Mouse (Mus musculus) midbrain, embryonic 15.5 days (tissue): Measurements from ENCODE around the gene Pitpna. TPM values are rescaled to one million over a fixed set of nuclear protein-coding genes. Genes with fewer than 3 reads are reported as not detected.
A peak's percentile ranks its signal among the peaks of the same experiment; 100 is the strongest.

Source experiments
- ATAC-seq: fragments of 200-750 bp; cut with Nextera tagmentation; replicated peaks from 2 replicates; pipeline ENCODE4 v1.8.0; 2017; ENCODE audit warnings: moderate TSS enrichment
- H3K27ac ChIP-seq: fragments of 300-500 bp; sonication (generic); 2 replicates; pipeline ENCODE4 v1.5.1; 2015; ENCODE audit warnings: mild to moderate bottlenecking, inconsistent platforms
- H3K27me3 ChIP-seq: fragments of 300-500 bp; sonication (generic); replicated peaks from 2 replicates; pipeline ENCODE4 v1.6.1; 2015; ENCODE audit warnings: inconsistent platforms
- H3K36me3 ChIP-seq: fragments of 300-500 bp; sonication (generic); replicated peaks from 2 replicates; pipeline ENCODE4 v1.6.1; 2015; ENCODE audit warnings: inconsistent platforms
- H3K4me1 ChIP-seq: fragments of 300-500 bp; sonication (generic); 2 replicates; pipeline ENCODE4 v1.6.1; 2015; ENCODE audit warnings: inconsistent platforms
- H3K4me2 ChIP-seq: fragments of 300-500 bp; sonication (generic); 2 replicates; pipeline ENCODE4 v1.6.1; 2015; ENCODE audit warnings: inconsistent platforms, mild to moderate bottlenecking, moderate library complexity
- H3K4me3 ChIP-seq: fragments of 300-500 bp; sonication (generic); 2 replicates; pipeline ENCODE4 v1.5.1; 2015; ENCODE audit warnings: mild to moderate bottlenecking, inconsistent platforms
- H3K9ac ChIP-seq: fragments of 300-500 bp; sonication (generic); 2 replicates; pipeline ENCODE4 v1.6.1; 2015; ENCODE audit warnings: mild to moderate bottlenecking, inconsistent platforms
- H3K9me3 ChIP-seq: fragments of 300-500 bp; sonication (generic); 2 replicates; pipeline ENCODE4 v1.6.1; 2016; ENCODE audit warnings: inconsistent platforms
- WGBS: fragments of 180-500 bp; shearing (Covaris S2); methylation state at CpG from one replicate; pipeline ENCODE4 v1.1.7; 2015; ENCODE audit warnings: mixed read lengths; 5-methylcytosine and 5-hydroxymethylcytosine counted together
- polyA plus RNA-seq: library from polyadenylated mRNA; unstranded; fragments of >200 nt; fragmentation: Nextera tagmentation; extraction: Ambion mirVana; gene quantifications from 2 replicates; pipeline ENCODE4 v1.2.1, GENCODE M21; 2015

Pitpna gene
- polyA plus RNA-seq, 1 experiment from 2014 or later: 103 TPM

DNA sequence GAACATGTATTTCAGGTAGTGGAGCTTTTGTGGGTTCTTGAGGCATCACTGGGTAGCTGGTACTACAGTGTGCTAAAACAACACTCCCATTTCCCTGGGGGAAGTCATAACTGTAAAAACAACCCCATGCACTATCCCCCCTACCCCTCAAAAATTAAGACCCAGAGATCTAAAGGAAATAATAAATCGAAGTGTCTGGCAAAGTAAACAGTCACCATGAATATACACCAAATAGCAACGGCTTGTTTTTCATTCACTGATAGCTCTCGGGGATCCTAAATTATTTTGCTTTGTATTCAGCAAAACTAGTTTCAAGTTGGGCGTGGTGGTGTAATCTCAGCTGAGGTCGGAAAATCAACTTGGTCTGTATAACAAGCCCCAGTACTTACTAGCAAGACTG lies 42.2 kb downstream of the Pitpna start:
- H3K9me3 ChIP-seq: no peaks in the 10 kb centered on the region
- H3K27ac ChIP-seq: peak overlapping the region; percentile 75
- H3K36me3 ChIP-seq: peaks cover 32% of the 10 kb centered on the region
- peak overlapping the region; percentile 72 for H3K4me2 ChIP-seq
- 17% methylated on average over 5 of the region's 5 CpGs for WGBS
- peak overlapping the region; percentile 54 for H3K9ac ChIP-seq
- H3K4me3 ChIP-seq: peak overlapping the region; percentile 72
- peaks cover 22% of the 10 kb centered on the region for H3K4me1 ChIP-seq
- ATAC-seq: no peak
- no peaks in the 10 kb centered on the region for H3K27me3 ChIP-seq

DNA sequence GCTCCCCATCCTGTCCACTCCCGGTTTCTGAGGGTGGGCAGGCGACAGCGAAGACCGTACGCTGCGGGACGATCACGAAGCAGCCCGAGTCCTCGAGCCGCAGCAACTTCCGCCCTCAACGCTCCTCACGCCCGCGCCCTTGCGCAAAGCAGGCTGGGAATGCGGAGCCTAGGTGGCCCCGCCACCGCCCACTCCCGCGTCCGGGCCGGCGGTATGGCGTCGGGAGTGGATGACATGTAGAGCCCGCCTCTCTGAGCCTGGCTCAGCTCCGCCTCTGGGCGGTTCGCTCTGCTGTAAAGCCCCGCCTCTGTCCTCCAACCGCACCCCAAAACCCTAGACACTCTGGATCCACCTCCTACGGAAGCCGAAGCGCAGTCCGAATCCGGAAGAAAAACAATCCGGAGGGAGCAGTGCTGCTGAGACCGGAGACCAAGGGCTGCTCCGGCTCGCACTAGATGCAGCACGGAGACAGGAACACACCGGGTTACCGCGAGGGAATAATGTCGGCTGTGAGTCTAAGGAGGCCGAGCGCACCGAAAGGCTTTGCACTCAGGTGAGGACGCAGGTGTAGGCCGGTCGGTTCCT lies 42.8 kb downstream of the Pitpna start, which contains the start of gene Inpp5k:
TSS of gene Inpp5k (plus strand) at position 344 of the 585 bp plus-strand sequence.
- peaks cover 22% of the 10 kb centered on the region for H3K4me1 ChIP-seq
- H3K4me2 ChIP-seq: peak within 1 kb of the TSS; percentile 72
- ATAC-seq: peak; percentile 99
- under 1% methylated on average over 53 of the region's 53 CpGs for WGBS
- no peaks in the 10 kb centered on the region for H3K9me3 ChIP-seq
- H3K4me3 ChIP-seq: peak within 1 kb of the TSS; percentile 72
- H3K9ac ChIP-seq: peak within 1 kb of the TSS; percentile 67
- H3K36me3 ChIP-seq: peaks cover 29% of the 10 kb centered on the region
- H3K27ac ChIP-seq: peak within 1 kb of the TSS; percentile 75
- H3K27me3 ChIP-seq: no peaks in the 10 kb centered on the region

DNA sequence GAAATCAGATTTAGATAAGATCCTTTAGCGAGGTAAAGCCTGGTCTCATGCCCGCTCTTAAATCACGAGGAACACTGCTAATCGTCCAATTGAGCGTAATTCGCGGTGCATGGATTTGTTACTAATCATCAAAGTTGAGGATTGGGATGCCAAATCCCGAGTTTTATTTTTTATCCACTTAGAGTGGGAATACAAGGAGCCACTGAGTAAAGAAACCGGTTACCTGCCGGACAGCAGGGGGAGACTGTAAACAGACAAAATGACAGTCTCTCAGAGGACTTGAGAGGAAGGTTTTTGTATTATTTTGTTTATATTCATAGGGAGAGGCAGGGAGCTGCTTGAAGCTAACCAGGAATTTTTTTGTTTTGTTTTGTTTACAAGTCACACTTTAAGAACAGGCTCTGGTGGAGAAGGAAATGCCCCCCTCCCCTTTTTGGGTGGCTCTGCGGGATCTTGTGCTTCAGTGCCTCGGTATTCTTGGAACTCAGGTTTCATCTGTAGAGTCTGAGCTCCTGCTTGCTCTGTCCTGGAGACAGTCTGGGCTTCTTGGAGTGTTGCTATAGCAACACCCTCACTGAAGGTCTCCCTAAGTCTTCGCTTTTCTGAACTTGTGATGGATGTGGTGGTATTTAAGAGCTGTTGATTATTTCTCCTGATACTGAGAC lies 43.8 kb downstream of the Pitpna start:
- WGBS: 6% methylated on average over 13 of the region's 13 CpGs
- H3K9me3 ChIP-seq: no peaks in the 10 kb centered on the region

DNA sequence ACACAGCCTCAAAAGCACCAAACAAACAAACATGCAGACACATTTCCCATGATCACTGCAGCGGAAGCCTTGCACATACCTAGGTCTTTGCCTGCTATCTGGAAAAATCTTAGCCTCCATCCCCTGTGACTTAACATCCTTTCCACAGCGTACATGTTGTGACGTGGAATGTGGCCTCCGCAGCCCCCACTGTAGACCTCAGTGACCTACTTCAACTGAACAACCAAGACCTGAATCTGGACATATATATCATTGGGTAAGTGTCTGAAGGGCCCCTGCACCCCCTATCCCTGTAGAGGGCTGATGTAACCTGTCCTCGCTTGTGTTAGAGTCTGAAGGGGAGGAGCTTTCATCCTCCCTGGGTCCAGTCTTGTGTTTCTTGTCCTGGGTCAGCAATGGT lies 45.0 kb downstream of the Pitpna start:
- Histone ChIP-seq H3K4me3 (no peak overlapping the region), H3K27ac (no peak overlapping the region), H3K36me3 (peaks cover 19% of the 10 kb centered on the region; the same call in 1 of the 2 replicates), H3K4me2 (no peak overlapping the region), H3K4me1 (peaks cover 22% of the 10 kb centered on the region), H3K9me3 (no peaks in the 10 kb centered on the region), H3K9ac (no peak overlapping the region), H3K27me3 (no peaks in the 10 kb centered on the region)
- 90% methylated on average over 5 of the region's 5 CpGs for WGBS
- ATAC-seq: no peak

More for the DNA sequence above, 43.8 kb downstream of the Pitpna start:
- Histone ChIP-seq H3K4me3 (peak overlapping the region; percentile 72), H3K36me3 (peaks cover 23% of the 10 kb centered on the region), H3K4me2 (peak overlapping the region; percentile 72), H3K9ac (peak overlapping the region; percentile 67), H3K27ac (no peak overlapping the region), H3K4me1 (peaks cover 22% of the 10 kb centered on the region), H3K27me3 (no peaks in the 10 kb centered on the region)
- ATAC-seq: no peak

DNA sequence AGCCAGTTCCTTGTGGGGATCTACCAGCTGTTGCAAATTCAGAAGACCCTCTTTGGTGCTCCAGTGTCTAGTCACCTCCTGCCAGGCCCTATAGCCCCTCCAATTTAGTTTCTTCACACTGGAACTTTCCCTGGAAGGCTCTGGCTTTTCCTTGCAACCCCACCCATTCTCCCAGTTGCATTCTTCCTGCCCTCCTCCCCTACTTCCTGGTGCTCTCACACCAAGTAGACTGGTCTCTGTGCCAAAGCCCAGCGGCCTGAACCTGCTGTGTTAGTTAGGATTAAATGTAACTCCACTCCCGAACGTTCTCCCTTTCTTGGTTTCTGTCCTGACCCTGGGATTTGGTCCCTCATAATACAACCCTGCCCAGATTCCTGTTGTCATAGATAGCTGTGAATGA lies 46.9 kb downstream of the Pitpna start:
- H3K4me1 ChIP-seq: peaks cover 21% of the 10 kb centered on the region
- no peak overlapping the region for H3K9ac ChIP-seq
- no peaks in the 10 kb centered on the region for H3K27me3 ChIP-seq
- H3K4me2 ChIP-seq: no peak overlapping the region
- no peaks in the 10 kb centered on the region for H3K9me3 ChIP-seq
- H3K36me3 ChIP-seq: peaks cover 17% of the 10 kb centered on the region; the same call in 1 of the 2 replicates
- no peak for ATAC-seq
- H3K27ac ChIP-seq: no peak overlapping the region
- no peak overlapping the region for H3K4me3 ChIP-seq
- 80% methylated on average over 3 of the region's 3 CpGs for WGBS

DNA sequence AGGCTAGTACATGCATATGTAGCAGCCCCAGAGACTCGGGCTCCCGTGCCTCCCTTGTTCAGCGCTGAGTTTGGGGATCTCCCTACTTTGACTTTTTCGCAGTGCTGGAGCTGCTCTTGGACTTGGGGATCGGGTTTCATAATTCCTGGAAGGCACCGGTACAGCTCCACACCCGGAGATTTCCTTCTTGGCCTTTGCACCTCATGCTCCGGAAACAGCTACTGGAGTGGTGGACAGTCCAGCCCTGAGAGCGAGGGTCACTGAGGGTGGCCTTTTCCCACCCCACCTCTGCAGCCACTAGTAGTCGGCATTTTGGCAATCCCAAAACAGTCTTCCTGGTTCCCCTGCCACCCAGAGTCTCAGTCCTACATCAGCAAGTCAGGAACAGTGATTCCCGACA lies 47.4 kb downstream of the Pitpna start:
- no peaks in the 10 kb centered on the region for H3K27me3 ChIP-seq
- no peak overlapping the region for H3K4me2 ChIP-seq
- H3K9ac ChIP-seq: no peak overlapping the region
- ATAC-seq: no peak
- peaks cover 16% of the 10 kb centered on the region for H3K4me1 ChIP-seq
- WGBS: 85% methylated on average over 11 of the region's 11 CpGs
- H3K36me3 ChIP-seq: peaks cover 17% of the 10 kb centered on the region; the same call in 1 of the 2 replicates
- H3K4me3 ChIP-seq: no peak overlapping the region
- no peak overlapping the region for H3K27ac ChIP-seq
- no peaks in the 10 kb centered on the region for H3K9me3 ChIP-seq

DNA sequence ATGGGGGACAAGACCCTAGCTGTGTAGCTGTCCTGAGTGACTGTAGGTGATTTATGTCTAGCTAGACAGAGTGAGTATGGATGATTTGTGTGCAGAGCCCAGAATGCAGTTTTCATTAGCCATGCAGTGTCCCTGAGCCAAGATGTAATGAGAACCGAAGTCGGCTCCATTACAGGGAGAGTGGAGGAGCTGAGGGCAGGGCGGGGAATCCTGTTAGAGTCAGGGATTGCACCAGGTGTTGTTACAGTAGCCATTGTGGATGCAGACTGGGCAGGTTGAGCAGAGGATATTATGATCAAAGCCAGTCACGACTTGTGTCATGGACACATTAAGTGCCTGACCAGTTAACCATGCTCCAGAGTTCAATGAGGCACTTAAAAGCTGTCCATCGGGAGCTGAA lies 55.4 kb downstream of the Pitpna start:
- no peak overlapping the region for H3K9ac ChIP-seq
- WGBS: 82% methylated on average over 5 of the region's 5 CpGs
- H3K27me3 ChIP-seq: no peaks in the 10 kb centered on the region
- H3K4me2 ChIP-seq: no peak overlapping the region
- no peaks in the 10 kb centered on the region for H3K4me1 ChIP-seq
- no peak overlapping the region for H3K4me3 ChIP-seq
- no peaks in the 10 kb centered on the region for H3K36me3 ChIP-seq
- ATAC-seq: no peak
- H3K9me3 ChIP-seq: no peaks in the 10 kb centered on the region
- H3K27ac ChIP-seq: no peak overlapping the region

DNA sequence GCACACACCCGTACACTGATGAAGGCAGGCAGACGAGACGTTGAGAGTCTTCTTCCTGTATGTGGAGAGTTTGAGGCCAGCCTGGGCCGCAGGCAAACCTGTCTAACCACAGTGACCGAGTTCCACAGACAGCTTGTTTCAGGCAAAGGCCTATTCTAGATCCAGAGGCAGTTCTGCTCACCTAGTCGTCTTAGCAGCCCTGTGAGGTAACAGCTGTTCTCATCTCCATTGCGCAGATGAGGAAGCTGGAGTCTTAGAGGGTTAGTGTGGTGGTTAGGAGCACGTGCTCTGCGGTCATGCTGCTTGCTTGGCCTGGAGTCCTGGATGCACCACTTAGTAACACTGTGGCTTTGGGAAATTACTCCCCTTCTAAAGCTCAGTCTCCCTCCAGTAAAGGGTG lies 56.8 kb downstream of the Pitpna start:
- ATAC-seq: no peak
- H3K4me2 ChIP-seq: no peak overlapping the region
- H3K9ac ChIP-seq: no peak overlapping the region
- H3K9me3 ChIP-seq: no peaks in the 10 kb centered on the region
- H3K27me3 ChIP-seq: no peaks in the 10 kb centered on the region
- no peaks in the 10 kb centered on the region for H3K4me1 ChIP-seq
- H3K27ac ChIP-seq: no peak overlapping the region
- WGBS: 85% methylated on average over 9 of the region's 9 CpGs
- no peak overlapping the region for H3K4me3 ChIP-seq
- H3K36me3 ChIP-seq: no peaks in the 10 kb centered on the region

DNA sequence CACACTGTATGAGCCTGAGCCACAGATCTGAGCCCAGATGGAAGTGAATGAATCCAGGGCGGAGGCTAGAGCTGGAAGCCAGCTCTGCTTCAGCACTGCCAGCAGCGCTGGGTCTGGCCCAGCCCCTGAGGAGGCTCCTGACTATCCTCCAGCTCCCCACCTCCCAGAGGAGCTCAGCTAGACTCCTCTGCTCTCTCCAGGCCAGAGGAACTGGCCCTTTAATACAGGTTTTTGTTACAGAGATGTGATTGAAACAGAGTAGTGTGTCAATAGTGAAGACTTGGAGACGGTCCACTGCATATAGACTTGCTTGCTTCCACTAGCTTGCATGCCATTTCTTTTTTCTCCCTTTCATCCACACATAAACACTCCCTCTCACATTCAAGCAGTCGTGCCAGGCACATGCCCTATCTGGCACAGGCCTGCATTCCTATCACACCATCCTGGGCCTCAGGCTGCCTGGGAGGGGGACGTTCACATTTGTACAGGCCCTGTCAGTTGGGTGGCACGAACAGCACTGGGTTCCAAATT lies 59.8 kb downstream of the Pitpna start:
- Histone ChIP-seq H3K27me3 (peaks cover 6% of the 10 kb centered on the region), H3K9me3 (no peaks in the 10 kb centered on the region), H3K4me1 (peaks cover 18% of the 10 kb centered on the region), H3K4me2 (no peak overlapping the region), H3K9ac (no peak overlapping the region), H3K36me3 (no peaks in the 10 kb centered on the region), H3K27ac (no peak overlapping the region), H3K4me3 (no peak overlapping the region)
- ATAC-seq: peak; percentile 34
- 62% methylated on average over 6 of the region's 6 CpGs for WGBS

DNA sequence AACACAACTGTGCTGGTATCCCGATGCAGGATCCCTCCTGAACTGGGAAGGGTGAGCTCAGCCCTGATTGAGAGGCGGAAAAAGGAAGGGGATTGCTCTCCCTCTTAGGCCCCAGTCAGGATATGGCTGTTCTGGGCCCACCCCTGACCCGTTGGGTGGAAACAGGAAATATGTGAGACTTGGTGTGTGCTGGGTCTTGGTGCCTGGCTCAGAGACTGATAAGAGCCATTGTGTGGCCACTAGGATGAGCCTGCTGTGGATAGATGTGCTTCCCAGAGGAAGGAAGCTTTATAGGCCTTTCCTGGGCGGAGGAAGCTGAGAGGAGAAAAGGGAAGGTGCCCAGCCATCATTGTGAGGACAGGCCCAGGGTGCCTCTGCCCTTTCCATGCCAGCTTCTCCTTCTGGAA lies 61.3 kb downstream of the Pitpna start:
- peaks cover 18% of the 10 kb centered on the region for H3K27me3 ChIP-seq
- no peak overlapping the region for H3K4me3 ChIP-seq
- no peaks in the 10 kb centered on the region for H3K36me3 ChIP-seq
- no peak overlapping the region for H3K27ac ChIP-seq
- 84% methylated on average over 4 of the region's 4 CpGs for WGBS
- peaks cover 24% of the 10 kb centered on the region for H3K4me1 ChIP-seq
- H3K9ac ChIP-seq: no peak overlapping the region
- ATAC-seq: no peak
- H3K4me2 ChIP-seq: no peak overlapping the region
- H3K9me3 ChIP-seq: no peaks in the 10 kb centered on the region

DNA sequence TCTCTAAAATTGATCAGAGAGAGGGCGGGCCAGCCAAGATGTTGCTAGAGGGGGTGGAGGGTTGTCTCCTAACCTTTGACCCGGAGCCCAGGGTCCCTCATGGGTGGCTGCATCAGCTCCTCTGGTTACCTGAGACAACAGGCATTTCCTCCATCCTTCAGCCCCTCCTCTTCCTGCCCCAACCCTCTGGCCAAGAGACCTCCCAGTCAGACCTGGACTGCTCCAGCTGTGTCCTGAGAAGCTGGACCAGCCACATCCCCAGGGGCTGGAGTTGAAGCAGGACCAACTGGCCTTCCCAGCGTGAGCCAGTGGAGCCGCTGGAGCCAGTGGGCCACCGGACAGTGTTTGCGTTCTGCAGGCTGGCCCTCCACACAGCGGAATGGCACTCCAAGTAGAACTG lies 62.4 kb downstream of the Pitpna start, which contains the start of gene Myo1c:
TSS of gene Myo1c (plus strand) at position 194 of the 400 bp plus-strand sequence.
- H3K4me3 ChIP-seq: peak within 1 kb of the TSS; percentile 48
- peaks cover 29% of the 10 kb centered on the region for H3K4me1 ChIP-seq
- peak within 1 kb of the TSS; percentile 59; the same call in 1 of the 2 replicates for H3K9ac ChIP-seq
- 67% methylated on average over 7 of the region's 7 CpGs for WGBS
- ATAC-seq: no peak
- peaks cover 29% of the 10 kb centered on the region for H3K27me3 ChIP-seq
- H3K4me2 ChIP-seq: peak within 1 kb of the TSS; percentile 93
- H3K9me3 ChIP-seq: no peaks in the 10 kb centered on the region
- H3K36me3 ChIP-seq: no peaks in the 10 kb centered on the region
- peak within 1 kb of the TSS; percentile 57; the same call in 1 of the 2 replicates for H3K27ac ChIP-seq

DNA sequence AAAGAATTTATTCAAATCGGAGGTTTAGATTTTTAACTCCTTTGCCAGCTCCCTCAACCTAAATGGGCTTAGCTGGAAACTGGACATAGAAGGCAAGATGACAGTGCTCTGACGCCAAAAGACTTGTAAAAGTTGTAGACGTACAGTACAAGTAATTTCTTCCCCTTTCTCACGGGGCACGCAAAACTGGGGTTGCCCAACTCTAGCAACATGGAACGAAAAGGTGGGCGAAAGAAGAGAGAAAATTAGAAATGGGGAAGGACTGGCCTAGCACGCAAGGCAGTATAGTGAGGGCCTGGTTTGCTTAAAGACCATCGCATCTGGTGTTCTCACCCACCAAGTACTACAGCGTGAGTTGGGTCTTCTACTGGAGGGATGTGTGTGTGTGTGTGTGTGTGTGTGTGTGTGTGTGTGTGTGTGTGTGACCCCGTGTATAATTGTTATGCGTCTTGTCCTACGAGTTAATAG lies 63.1 kb downstream of the Pitpna start:
- no peak for ATAC-seq
- Histone ChIP-seq H3K4me3 (peak overlapping the region; percentile 48), H3K4me1 (peaks cover 35% of the 10 kb centered on the region), H3K36me3 (no peaks in the 10 kb centered on the region), H3K9me3 (no peaks in the 10 kb centered on the region), H3K4me2 (peak overlapping the region; percentile 93), H3K27me3 (peaks cover 32% of the 10 kb centered on the region), H3K9ac (peak overlapping the region; percentile 59; the same call in 1 of the 2 replicates), H3K27ac (peak overlapping the region; percentile 57; the same call in 1 of the 2 replicates)
- WGBS: 47% methylated on average over 13 of the region's 13 CpGs
